Mouse (Mus musculus): ENCODE measurements around the gene Bicdl2. TPM values are rescaled to one million over a fixed set of nuclear protein-coding genes. Genes with fewer than 3 reads are reported as not detected.

The Bicdl2 gene
- polyA plus RNA-seq (2014; fragmentation: Nextera tagmentation; extraction: Ambion mirVana), result 0.35 and 0.53 TPM in 2 replicates

- Histone ChIP-seq H3K4me2 (ENCODE audit: low read depth, low read length, severe bottlenecking) (peak within 1 kb of the TSS; percentile 27), H3K4me3 (ENCODE audit: low read depth, low read length) (no peak within 1 kb of the TSS), H3K9me3 (ENCODE audit: control insufficient read depth, low read length) (no peaks in the 10 kb centered on the region; the same call in 1 of the 2 replicates), H3K36me3 (ENCODE audit: control insufficient read depth, insufficient read depth, low read length) (no peaks in the 10 kb centered on the region), H3K27ac (ENCODE audit: low read depth, low read length) (no peak within 1 kb of the TSS), H3K4me1 (replicated peaks; ENCODE audit: control insufficient read depth, insufficient read depth, low read length) (0 out of 2 replicates have a peak, but pooled peaks cover 2% of the 10 kb centered on the region), H3K9ac (ENCODE audit: low read length) (no peak within 1 kb of the TSS), H3K27me3 (ENCODE audit: control insufficient read depth, insufficient read depth, low read length) (peaks cover 23% of the 10 kb centered on the region)
- DNase-seq (ENCODE audit: low spot score) (peak; percentile 71), ATAC-seq (replicated peaks; ENCODE audit: low FRiP score) (no peak)
- 6% methylated on average over 27 of the region's 27 CpGs for WGBS
These were observed at the start of gene Bicdl2 for GRCm38 (mm10) chr17:23660117-23660875. TSS of gene Bicdl2 (plus strand) at chr17:23660506.

DNA sequence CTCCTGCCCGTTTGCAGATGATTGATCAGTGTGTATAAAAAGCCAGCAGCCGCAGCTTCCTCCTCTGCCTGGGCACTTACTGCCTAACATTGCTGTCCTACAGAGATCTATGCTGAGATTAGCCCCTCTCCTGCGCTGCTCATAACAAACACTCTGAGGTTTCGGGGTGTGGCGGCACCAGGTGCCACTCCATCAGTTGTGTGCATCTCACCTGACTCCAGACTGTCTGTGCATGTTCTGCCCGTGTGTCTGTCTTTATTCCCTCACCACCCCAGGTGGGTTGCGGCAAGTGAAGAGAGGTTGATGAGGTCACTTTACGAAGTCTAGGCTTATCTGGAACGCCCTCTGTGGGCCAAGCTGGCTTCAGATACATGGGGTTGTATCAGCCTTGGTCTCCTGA, 43.2 kb upstream of the Bicdl2 start:
- ATAC-seq (replicated peaks; ENCODE audit: low FRiP score), result no peak

DNA sequence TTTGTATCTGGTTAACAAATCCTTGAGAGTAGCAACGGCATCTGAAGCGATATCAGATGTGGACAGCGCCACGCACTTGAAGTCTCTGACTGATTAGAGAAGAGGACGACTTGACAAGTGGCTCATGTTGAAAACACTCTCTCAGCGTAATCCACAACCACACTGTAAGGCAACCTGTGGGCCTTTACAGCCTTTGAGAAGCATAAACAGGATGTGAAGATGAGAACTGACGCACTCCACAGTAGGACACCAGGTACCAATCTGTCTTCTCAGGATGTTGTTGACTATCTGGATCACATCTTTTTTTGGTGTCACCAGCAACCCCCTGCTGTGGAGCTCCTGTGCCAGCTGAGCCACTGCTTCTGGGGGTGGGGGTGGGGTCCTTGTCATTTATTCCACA, 40.0 kb upstream of the Bicdl2 start:
- no peak overlapping the region for H3K4me3 ChIP-seq (ENCODE audit: low read depth, low read length)
- no peak overlapping the region for H3K27ac ChIP-seq (ENCODE audit: low read depth, low read length)
- 78% methylated on average over 7 of the region's 7 CpGs for WGBS
- no peaks in the 10 kb centered on the region for H3K4me1 ChIP-seq (replicated peaks; ENCODE audit: control insufficient read depth, insufficient read depth, low read length)
- H3K36me3 ChIP-seq (ENCODE audit: control insufficient read depth, insufficient read depth, low read length), result no peaks in the 10 kb centered on the region
- H3K4me2 ChIP-seq (ENCODE audit: low read depth, low read length, severe bottlenecking), result no peak overlapping the region
- no peaks in the 10 kb centered on the region for H3K27me3 ChIP-seq (ENCODE audit: control insufficient read depth, insufficient read depth, low read length)
- ATAC-seq (replicated peaks; ENCODE audit: low FRiP score), result no peak
- H3K9ac ChIP-seq (ENCODE audit: low read length), result no peak overlapping the region
- no peaks in the 10 kb centered on the region for H3K9me3 ChIP-seq (ENCODE audit: control insufficient read depth, low read length)
- DNase-seq (ENCODE audit: low spot score), result no peak

More for the DNA sequence above, 43.2 kb upstream of the Bicdl2 start:
- no peak for DNase-seq (ENCODE audit: low spot score)
- H3K9me3 ChIP-seq (ENCODE audit: control insufficient read depth, low read length), result no peaks in the 10 kb centered on the region
- H3K27ac ChIP-seq (ENCODE audit: low read depth, low read length), result no peak overlapping the region
- no peaks in the 10 kb centered on the region for H3K36me3 ChIP-seq (ENCODE audit: control insufficient read depth, insufficient read depth, low read length)
- H3K27me3 ChIP-seq (ENCODE audit: control insufficient read depth, insufficient read depth, low read length), result no peaks in the 10 kb centered on the region
- H3K9ac ChIP-seq (ENCODE audit: low read length), result no peak overlapping the region
- WGBS, result 63% methylated on average over 9 of the region's 9 CpGs
- H3K4me1 ChIP-seq (replicated peaks; ENCODE audit: control insufficient read depth, insufficient read depth, low read length), result no peaks in the 10 kb centered on the region
- H3K4me3 ChIP-seq (ENCODE audit: low read depth, low read length), result no peak overlapping the region
- no peak overlapping the region for H3K4me2 ChIP-seq (ENCODE audit: low read depth, low read length, severe bottlenecking)

DNA sequence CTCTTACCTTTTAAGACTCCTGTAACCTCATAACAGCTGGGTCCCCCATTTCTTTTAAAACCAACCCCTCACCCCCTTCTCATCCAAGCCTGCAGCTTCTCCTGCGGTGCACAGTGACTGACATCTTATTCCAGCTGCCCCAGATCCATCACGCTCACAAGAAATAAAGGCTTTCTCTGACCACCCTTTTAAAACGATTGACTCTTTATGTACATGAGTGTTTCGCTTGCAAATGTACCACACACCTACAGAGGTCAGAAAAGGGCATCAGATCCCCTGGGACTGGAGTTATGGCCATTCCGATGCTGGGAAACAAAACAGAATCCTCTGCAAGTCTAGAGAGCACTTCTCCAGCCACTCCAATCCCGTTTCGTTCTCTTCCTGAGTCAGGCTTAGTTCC, 32.5 kb upstream of the Bicdl2 start:
- Histone ChIP-seq H3K36me3 (ENCODE audit: control insufficient read depth, insufficient read depth, low read length) (no peaks in the 10 kb centered on the region), H3K27ac (ENCODE audit: low read depth, low read length) (no peak overlapping the region), H3K4me3 (ENCODE audit: low read depth, low read length) (no peak overlapping the region), H3K9ac (ENCODE audit: low read length) (no peak overlapping the region), H3K27me3 (ENCODE audit: control insufficient read depth, insufficient read depth, low read length) (no peaks in the 10 kb centered on the region), H3K4me2 (ENCODE audit: low read depth, low read length, severe bottlenecking) (no peak overlapping the region), H3K9me3 (ENCODE audit: control insufficient read depth, low read length) (no peaks in the 10 kb centered on the region), H3K4me1 (replicated peaks; ENCODE audit: control insufficient read depth, insufficient read depth, low read length) (no peaks in the 10 kb centered on the region)
- no peak for ATAC-seq (replicated peaks; ENCODE audit: low FRiP score)
- WGBS, result 39% methylated on average over 7 of the region's 7 CpGs
- no peak for DNase-seq (ENCODE audit: low spot score)

- H3K4me2 ChIP-seq (ENCODE audit: low read depth, low read length, severe bottlenecking), result peak overlapping the region; percentile 36; the same call in 1 of the 2 replicates
- no peaks in the 10 kb centered on the region for H3K27me3 ChIP-seq (ENCODE audit: control insufficient read depth, insufficient read depth, low read length)
- H3K9ac ChIP-seq (ENCODE audit: low read length), result peak overlapping the region; percentile 39; the same call in 1 of the 2 replicates
- WGBS, result 15% methylated on average over 22 of the region's 22 CpGs
- no peak overlapping the region for H3K27ac ChIP-seq (ENCODE audit: low read depth, low read length)
- ATAC-seq (replicated peaks; ENCODE audit: low FRiP score) (peak; percentile 85), DNase-seq (ENCODE audit: low spot score) (peak; percentile 86)
- H3K36me3 ChIP-seq (ENCODE audit: control insufficient read depth, insufficient read depth, low read length), result no peaks in the 10 kb centered on the region
- H3K4me3 ChIP-seq (ENCODE audit: low read depth, low read length), result no peak overlapping the region
- H3K4me1 ChIP-seq (replicated peaks; ENCODE audit: control insufficient read depth, insufficient read depth, low read length), result no peaks in the 10 kb centered on the region
- H3K9me3 ChIP-seq (ENCODE audit: control insufficient read depth, low read length), result no peaks in the 10 kb centered on the region
These were observed 29.9 kb upstream of the Bicdl2 start for GRCm38 (mm10) chr17:23630195-23631020.

- Histone ChIP-seq H3K27me3 (ENCODE audit: control insufficient read depth, insufficient read depth, low read length) (no peaks in the 10 kb centered on the region), H3K36me3 (ENCODE audit: control insufficient read depth, insufficient read depth, low read length) (no peaks in the 10 kb centered on the region), H3K4me2 (ENCODE audit: low read depth, low read length, severe bottlenecking) (no peak overlapping the region), H3K4me1 (replicated peaks; ENCODE audit: control insufficient read depth, insufficient read depth, low read length) (no peaks in the 10 kb centered on the region), H3K9ac (ENCODE audit: low read length) (no peak overlapping the region), H3K4me3 (ENCODE audit: low read depth, low read length) (no peak overlapping the region), H3K27ac (ENCODE audit: low read depth, low read length) (no peak overlapping the region), H3K9me3 (ENCODE audit: control insufficient read depth, low read length) (no peaks in the 10 kb centered on the region)
- WGBS, result 89% methylated on average over 8 of the region's 8 CpGs
- ATAC-seq (replicated peaks; ENCODE audit: low FRiP score) (0 out of 2 replicates have a peak, but pooled peaks have one; percentile 42), DNase-seq (ENCODE audit: low spot score) (no peak)
These were observed 29.1 kb upstream of the Bicdl2 start for GRCm38 (mm10) chr17:23631241-23631640.

GRCm38 (mm10) chr17:23644613-23645495, 15.5 kb upstream of the Bicdl2 start, which contains the start of gene Mmp25:
TSS of gene Mmp25 (minus strand) at chr17:23645277.
- Histone ChIP-seq H3K27me3 (ENCODE audit: control insufficient read depth, insufficient read depth, low read length) (peaks cover 8% of the 10 kb centered on the region; the same call in 1 of the 2 replicates), H3K9ac (ENCODE audit: low read length) (peak within 1 kb of the TSS; percentile 48), H3K4me2 (ENCODE audit: low read depth, low read length, severe bottlenecking) (peak within 1 kb of the TSS; percentile 51), H3K27ac (ENCODE audit: low read depth, low read length) (no peak within 1 kb of the TSS), H3K9me3 (ENCODE audit: control insufficient read depth, low read length) (no peaks in the 10 kb centered on the region), H3K36me3 (ENCODE audit: control insufficient read depth, insufficient read depth, low read length) (no peaks in the 10 kb centered on the region), H3K4me3 (ENCODE audit: low read depth, low read length) (peak within 1 kb of the TSS; percentile 37), H3K4me1 (replicated peaks; ENCODE audit: control insufficient read depth, insufficient read depth, low read length) (peaks cover 2% of the 10 kb centered on the region; the same call in 1 of the 2 replicates)
- WGBS, result under 1% methylated on average over 58 of the region's 58 CpGs
- DNase-seq (ENCODE audit: low spot score) (peak; percentile 61), ATAC-seq (replicated peaks; ENCODE audit: low FRiP score) (peak; percentile 53)

DNA sequence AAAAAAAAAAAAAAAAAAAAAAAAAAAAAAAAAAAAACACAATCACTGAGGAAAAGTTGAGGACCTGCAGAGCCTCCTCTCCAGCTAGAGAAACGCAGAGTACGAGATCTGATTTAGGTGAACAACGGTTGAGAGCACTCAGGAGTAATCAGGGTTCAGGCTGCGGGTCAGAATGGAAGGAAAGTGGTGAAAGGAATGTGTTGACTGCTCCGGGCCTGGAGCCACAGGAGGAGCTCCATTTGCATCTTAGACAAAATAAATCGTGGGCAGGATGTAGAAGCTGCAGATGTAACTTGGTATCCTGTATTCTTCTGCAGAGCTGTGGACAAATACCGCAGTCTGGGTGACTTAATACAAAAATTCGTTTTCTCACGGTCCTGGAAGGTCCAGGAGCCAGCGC, 14.4 kb upstream of the Bicdl2 start:
- Histone ChIP-seq H3K4me2 (ENCODE audit: low read depth, low read length, severe bottlenecking) (no peak overlapping the region), H3K4me3 (ENCODE audit: low read depth, low read length) (no peak overlapping the region), H3K4me1 (replicated peaks; ENCODE audit: control insufficient read depth, insufficient read depth, low read length) (peaks cover 2% of the 10 kb centered on the region; the same call in 1 of the 2 replicates), H3K27me3 (ENCODE audit: control insufficient read depth, insufficient read depth, low read length) (peaks cover 8% of the 10 kb centered on the region; the same call in 1 of the 2 replicates), H3K9me3 (ENCODE audit: control insufficient read depth, low read length) (no peaks in the 10 kb centered on the region), H3K36me3 (ENCODE audit: control insufficient read depth, insufficient read depth, low read length) (no peaks in the 10 kb centered on the region), H3K27ac (ENCODE audit: low read depth, low read length) (no peak overlapping the region), H3K9ac (ENCODE audit: low read length) (no peak overlapping the region)
- ATAC-seq (replicated peaks; ENCODE audit: low FRiP score) (no peak), DNase-seq (ENCODE audit: low spot score) (no peak)
- 27% methylated on average over 10 of the region's 10 CpGs for WGBS
